Mouse (Mus musculus): ENCODE data around the gene Prdx5. TPM values are rescaled to one million over a fixed set of nuclear protein-coding genes. Genes with fewer than 3 reads are reported as not detected.

The Prdx5 gene
- polyA plus RNA-seq (2015; fragmentation: Nextera tagmentation; extraction: Ambion mirVana) = 276 and 282 TPM in 2 replicates

- peak; percentile 95 for DNase-seq (ENCODE audit: low spot score)
Measured at GRCm38 (mm10) chr19:6909507-6910289, at the start of gene Prdx5, which contains the start of gene Trmt112. Gene Prdx5, minus strand, starts transcription at chr19:6910106. Gene Trmt112, plus strand, starts transcription at chr19:6909698.

DNA sequence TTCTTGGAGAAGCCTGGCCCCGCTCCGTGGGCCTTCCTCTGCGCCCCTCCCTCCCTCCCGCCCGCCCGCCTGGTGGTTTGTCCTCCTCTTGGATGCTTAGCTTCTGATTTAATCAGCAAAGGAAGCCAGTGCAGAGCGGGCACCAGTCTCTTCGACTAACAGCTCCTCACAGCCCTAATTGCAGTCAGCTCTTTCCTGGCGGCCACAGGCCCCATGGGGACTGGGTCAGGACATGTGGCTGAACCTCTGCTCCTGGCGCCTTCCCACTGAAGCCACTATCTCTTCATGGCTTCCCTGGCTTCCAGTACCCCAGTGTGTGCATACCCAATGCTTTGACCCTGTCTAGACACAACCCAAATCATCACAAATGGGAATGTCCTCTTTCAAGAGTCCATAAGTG lies 46.6 kb upstream of the Prdx5 start:
- DNase-seq (ENCODE audit: low spot score) = no peak

GRCm38 (mm10) chr19:6955424-6955823 lies 45.5 kb upstream of the Prdx5 start:
- DNase-seq (ENCODE audit: low spot score) = no peak

DNA sequence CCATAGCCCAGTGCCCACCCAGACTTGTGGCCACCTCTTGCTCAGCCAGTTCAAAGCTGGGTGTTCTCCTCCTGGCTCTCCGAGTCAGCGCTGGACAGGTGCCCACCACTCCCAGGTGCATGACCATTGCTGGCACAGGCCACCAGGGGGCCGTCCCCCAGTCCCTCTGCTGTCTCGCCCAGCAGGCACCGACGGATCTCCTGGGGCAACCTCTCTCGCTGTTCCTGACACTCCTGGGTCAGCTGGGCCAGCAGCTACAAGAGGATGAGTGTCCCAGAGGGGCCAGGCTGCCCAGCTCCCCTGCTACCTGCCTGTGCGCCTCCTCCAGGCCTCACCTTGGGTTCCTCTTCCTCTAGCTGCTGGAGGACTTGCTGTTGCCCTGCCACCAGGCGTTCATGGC lies 44.1 kb upstream of the Prdx5 start:
- DNase-seq (ENCODE audit: low spot score) = peak; percentile 15

GRCm38 (mm10) chr19:6952712-6953037 lies 42.8 kb upstream of the Prdx5 start:
- DNase-seq (ENCODE audit: low spot score) = peak; percentile 42

DNA sequence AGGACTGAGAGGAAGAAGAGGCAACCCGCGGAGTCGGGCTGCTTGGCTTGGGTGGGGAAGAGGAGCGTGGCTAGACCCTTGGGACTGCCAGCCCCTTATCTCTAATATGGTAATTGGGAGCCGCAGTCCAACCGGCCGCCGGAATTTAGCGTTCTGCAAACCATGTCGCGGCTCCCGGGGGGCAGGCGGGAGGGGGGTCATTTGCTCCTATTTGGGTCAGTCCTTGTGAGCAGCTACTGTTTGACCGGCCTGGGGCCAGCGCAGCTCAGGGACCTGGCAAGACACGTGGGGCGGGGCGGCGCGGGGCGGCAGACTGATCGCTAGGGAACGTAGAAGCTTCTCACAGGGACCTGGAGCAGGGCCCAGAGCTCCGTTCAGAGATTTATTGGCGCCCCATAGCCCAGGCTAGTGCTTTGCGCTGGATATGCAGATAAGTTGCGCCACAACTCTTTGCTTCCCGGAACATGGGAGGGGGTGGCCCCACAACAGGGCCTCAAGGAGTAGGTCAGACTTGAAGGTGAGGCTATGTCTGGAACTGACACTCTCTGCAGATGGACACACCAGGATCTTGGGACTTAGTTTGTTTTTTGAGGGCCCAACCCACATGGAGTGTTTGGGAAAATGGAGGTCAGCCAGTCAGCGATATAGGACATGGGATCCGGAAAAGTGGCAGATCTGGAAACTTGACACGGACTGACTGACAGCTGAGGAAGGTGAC lies 42.2 kb upstream of the Prdx5 start:
- DNase-seq (ENCODE audit: low spot score) = peak; percentile 31

DNA sequence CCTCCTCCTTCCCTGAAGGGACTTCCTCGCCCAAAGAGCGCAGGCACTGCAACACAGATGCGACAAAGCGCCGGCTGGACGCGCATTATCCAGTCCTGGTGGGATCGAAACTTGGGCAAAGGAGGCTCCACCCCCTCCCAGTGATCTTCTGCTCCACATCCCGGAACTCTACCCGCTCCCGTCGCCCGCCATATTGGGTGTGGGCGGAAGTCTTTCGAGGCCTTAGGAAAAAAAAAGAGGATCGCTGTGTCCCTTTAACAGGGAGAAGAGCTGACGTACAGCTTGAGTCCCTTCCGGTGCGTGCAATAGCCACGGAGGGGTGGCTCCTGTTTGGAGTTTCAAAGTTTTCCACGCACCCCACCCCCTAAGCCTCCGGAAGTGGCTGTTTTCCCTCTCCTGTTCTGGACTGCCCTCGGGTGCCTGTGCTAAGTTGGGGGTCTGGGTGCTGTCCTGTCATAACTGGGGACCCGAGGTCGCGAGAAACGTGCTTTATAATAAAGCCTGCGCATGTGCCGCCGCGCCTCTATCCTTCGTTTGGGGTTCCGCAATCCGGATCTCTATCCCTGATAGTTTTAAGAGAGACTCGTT lies 41.6 kb upstream of the Prdx5 start:
- peak; percentile 80 for DNase-seq (ENCODE audit: low spot score)

- DNase-seq (ENCODE audit: low spot score) = peak; percentile 61
Measured at GRCm38 (mm10) chr19:6950613-6951153, 40.8 kb upstream of the Prdx5 start.

- DNase-seq (ENCODE audit: low spot score) = no peak
Measured at GRCm38 (mm10) chr19:6949951-6950350, 40.0 kb upstream of the Prdx5 start.

DNA sequence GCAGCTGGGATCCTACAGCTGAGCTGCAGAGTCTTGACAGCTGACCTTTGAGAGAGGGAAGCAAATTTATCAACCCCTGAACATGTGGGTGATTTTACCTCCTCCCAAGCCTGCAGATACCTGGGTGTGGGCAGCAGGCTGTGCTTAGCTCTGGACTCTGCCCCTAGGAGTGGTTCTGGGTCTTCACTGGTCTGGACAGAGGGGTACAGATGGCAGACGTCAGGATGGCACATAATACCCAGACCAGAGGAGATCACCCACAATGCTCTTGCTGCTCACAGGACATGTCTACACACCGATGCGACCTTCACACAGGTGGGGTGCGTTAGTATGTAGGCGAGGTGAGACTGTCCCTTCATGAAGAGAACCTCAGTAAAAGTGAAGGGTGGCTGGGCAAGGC lies 39.6 kb upstream of the Prdx5 start:
- no peak for DNase-seq (ENCODE audit: low spot score)

DNA sequence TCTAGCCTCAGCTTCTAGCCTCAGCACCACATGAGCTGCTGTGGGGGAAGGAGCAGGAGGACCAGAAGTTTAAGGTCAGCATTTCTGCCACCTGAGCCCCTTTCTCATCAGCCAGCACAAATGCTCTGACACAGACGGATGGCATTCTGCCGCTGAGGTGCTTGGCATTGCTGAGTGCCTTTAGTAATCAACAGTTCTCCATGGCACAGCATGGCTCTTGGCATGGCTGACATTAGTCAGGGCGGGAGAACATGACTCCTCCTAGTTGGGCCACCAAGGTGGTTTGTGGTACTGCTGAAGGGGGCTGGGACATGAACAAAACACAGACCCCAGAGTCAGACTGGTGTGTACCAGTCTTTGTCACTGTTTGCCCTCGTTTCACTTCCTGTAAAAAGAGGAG lies 38.3 kb upstream of the Prdx5 start:
- DNase-seq (ENCODE audit: low spot score) = no peak

GRCm38 (mm10) chr19:6947742-6948141 lies 37.8 kb upstream of the Prdx5 start:
- DNase-seq (ENCODE audit: low spot score) = no peak

GRCm38 (mm10) chr19:6943709-6944108 lies 33.8 kb upstream of the Prdx5 start:
- no peak for DNase-seq (ENCODE audit: low spot score)

DNA sequence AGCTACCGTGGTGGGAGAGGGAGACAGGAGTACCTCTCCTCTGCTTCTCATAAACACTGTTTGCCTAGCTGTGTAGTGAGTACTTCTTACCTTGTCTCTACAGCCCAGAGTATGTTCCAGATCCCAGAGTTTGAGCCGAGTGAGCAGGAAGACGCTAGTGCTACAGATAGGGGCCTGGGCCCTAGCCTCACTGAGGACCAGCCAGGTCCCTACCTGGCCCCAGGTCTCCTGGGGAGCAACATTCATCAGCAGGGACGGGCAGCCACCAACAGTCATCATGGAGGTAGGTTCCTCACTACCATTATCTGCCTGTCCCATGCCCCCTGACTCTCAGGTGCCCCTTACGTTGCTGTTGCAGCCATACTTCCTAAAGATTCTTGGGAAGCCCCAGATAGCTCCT lies 32.9 kb upstream of the Prdx5 start:
- no peak for DNase-seq (ENCODE audit: low spot score)

DNA sequence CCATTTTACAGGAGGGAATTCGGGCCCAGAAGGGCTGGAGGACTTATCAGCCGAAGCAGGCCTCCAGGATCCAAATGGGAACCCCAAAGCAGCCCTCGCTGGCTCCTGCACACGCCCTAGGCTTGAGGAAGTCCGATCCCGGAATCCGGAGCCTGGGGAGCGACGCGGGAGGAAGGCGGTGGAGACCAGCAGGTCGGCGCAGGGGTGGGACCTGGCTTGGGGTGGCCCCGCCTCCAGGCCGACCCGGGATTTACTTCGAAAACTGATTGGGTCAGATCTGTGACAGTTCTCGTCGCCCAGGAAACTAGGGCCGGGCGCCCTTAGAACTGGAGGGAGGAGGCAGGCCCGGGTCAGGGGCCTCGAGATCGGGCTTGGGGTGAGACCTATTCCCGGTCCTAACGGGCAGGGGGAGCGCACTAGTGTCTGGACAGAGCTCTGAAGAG lies 32.4 kb upstream of the Prdx5 start, which contains the start of gene Gpr137:
Gene Gpr137 (minus strand): TSS at position 232 of the 443 bp plus-strand sequence.
- DNase-seq (ENCODE audit: low spot score) = peak; percentile 92

DNA sequence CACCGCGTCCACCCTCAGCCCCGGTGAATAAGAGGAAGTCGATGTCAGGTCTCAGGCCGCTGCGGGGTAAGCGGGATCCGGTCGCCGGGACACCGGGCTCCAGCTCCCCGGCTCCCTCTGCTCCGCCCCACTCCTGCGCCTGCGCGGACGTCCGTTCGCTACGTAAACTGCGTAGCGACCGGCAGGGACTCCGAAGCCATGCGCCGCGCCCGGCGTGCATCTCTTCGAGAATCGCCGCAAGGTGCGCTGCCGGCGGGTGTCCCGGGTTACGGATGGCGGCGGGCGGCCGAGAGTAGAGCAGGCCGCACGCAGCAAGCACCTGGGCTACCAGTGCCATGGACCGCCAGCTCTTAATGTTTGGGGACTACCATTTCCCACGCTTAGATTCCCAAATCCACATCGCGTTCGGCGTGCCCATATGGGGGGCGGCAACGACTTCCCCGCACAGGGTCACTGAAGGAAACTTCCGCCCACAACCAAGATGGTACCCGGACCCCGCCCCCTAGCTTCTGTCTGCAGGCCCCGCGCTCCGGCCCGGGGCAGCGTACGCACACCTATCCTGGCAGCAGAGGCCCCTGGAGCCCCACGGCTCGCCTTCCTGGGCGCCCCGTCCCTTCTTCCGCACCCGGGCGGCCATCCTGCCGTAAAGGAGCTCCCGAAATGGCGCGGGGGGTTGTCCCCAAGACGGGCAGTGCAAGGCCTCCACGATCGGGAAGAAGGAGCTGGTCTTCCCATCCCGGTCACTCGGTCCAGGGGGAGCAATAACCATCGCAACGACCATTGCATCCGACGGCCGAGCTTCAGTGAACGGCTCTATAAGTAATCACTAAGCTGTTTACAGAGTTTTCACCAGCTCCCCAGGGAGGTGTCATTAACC lies 31.7 kb upstream of the Prdx5 start, which contains the start of gene Bad:
Gene Bad (plus strand): TSS at position 490 of the 877 bp plus-strand sequence.
- DNase-seq (ENCODE audit: low spot score) = peak; percentile 94

DNA sequence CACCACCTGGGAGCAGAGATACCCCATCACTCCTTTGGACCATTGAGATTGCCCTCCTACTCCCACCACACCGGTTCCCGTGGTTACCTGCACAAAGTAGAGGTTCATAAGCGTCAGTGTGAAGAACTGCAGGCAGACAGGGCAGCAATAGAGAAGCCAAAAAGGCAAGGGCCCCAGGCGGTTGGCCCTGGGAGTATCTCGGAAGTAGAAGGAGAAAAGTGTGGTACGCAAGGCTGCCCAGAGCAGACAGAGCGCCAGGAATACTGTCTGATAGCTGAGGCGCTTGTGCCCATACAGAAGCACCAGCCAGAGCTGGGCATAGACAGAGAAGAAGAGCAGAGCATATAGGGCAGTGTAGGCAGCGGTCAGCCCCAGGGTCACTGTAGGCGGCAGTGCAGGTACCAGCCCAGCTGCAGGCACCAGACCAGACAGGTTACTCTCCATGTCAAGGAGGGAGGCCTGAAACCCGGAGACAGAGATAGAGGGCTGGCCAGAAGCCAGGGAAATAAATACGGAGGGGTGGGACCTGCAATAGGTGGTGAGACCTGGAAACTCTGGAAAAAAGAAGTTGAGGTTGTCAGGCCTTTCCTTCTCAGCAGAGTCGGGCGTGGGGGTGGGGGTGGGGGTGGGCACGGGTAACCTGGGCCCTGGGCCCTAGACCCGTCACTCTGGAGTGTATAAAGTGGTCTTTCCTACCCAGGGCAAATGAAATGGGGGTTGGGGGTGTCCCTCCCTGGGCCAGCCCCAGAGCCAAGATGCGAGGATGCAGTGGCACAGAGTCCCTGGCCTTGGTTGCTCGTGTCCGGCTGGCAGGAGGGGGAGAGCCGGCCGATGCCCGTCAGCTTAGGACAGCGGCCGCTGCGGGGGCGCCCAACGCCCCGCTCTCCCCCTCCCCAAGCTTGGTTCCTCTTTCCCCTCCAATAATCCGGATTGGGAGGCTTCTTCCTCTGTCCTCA lies 30.8 kb upstream of the Prdx5 start:
- no peak for DNase-seq (ENCODE audit: low spot score)

- no peak for DNase-seq (ENCODE audit: low spot score)
Measured at GRCm38 (mm10) chr19:6939106-6940002, 29.4 kb upstream of the Prdx5 start.
